In genomic region chr2:62535483-62535882, GRCm38 (mm10) we compare ENCODE assay signal across 42 mouse cellular contexts. TPM values are rescaled to one million over a fixed set of nuclear protein-coding genes. Genes with fewer than 3 reads are reported as not detected.
"Had no signal": no experiment of that assay in that cellular context is flagged by ENCODE, and none has a peak within 500 bp of the region (broad histone marks: within the 10 kb centered on the region; RNA-seq: fewer than 3 reads in every experiment).

No protein-coding gene starts in this region.

- H3K9me3 ChIP-seq: limb, embryonic 10.5 days; limb, embryonic 12.5 days; limb, embryonic 13.5 days; limb, embryonic 15.5 days; liver, embryonic 12.5 days; liver, embryonic 13.5 days; liver, embryonic 15.5 days; lung, embryonic 15.5 days; megakaryocyte, embryonic 14.5 days; midbrain, embryonic 10.5 days; midbrain, embryonic 12.5 days; midbrain, embryonic 13.5 days; midbrain, embryonic 15.5 days; neural tube, embryonic 12.5 days had no signal

- H3K27me3 ChIP-seq: limb, embryonic 12.5 days; limb, embryonic 13.5 days; limb, embryonic 15.5 days; liver, embryonic 12.5 days; liver, embryonic 13.5 days; liver, embryonic 15.5 days; lung, embryonic 15.5 days; megakaryocyte, embryonic 14.5 days; midbrain, embryonic 12.5 days; midbrain, embryonic 13.5 days; midbrain, embryonic 15.5 days; neural tube, embryonic 12.5 days had no signal

- DNase-seq: left cerebral cortex, postnatal 4 days; liver; liver, embryonic 13.5 days; liver, postnatal 0 days; lung, adult 18-20 months; lung, adult 2 months; lung, embryonic 14.5 days; lung, postnatal 10 days; lung, postnatal 14 days; lung, postnatal 36 days; lung, postnatal 4 days; midbrain, embryonic 14.5 days had no signal

- H3K27ac ChIP-seq: limb, embryonic 10.5 days; limb, embryonic 12.5 days; limb, embryonic 13.5 days; limb, embryonic 15.5 days; liver, embryonic 12.5 days; liver, embryonic 13.5 days; liver, embryonic 14.5 days; liver, embryonic 15.5 days; lung, embryonic 15.5 days; macrophage; midbrain, embryonic 10.5 days; midbrain, embryonic 12.5 days; midbrain, embryonic 13.5 days; midbrain, embryonic 15.5 days; neural tube, embryonic 12.5 days had no signal

- ATAC-seq: liver, embryonic 12.5 days; liver, postnatal 0 days; lung, postnatal 0 days; midbrain, embryonic 13.5 days; midbrain, embryonic 15.5 days; midbrain, embryonic 16.5 days had no signal

- H3K9ac ChIP-seq: limb, embryonic 12.5 days; limb, embryonic 13.5 days; limb, embryonic 15.5 days; liver, embryonic 12.5 days; liver, embryonic 13.5 days; liver, embryonic 14.5 days; liver, embryonic 15.5 days; liver, postnatal 0 days; lung, embryonic 14.5 days; lung, embryonic 15.5 days; midbrain, embryonic 12.5 days; midbrain, embryonic 13.5 days; midbrain, embryonic 15.5 days; neural tube, embryonic 12.5 days had no signal

- H3K4me1 ChIP-seq: limb, embryonic 10.5 days; limb, embryonic 12.5 days; limb, embryonic 13.5 days; limb, embryonic 15.5 days; liver, embryonic 12.5 days; liver, embryonic 13.5 days; liver, embryonic 15.5 days; lung, embryonic 15.5 days; megakaryocyte, embryonic 14.5 days; midbrain, embryonic 10.5 days; midbrain, embryonic 12.5 days; midbrain, embryonic 13.5 days; midbrain, embryonic 15.5 days; neural tube, embryonic 12.5 days had no signal

- H3K36me3 ChIP-seq: limb, embryonic 10.5 days; limb, embryonic 12.5 days; limb, embryonic 13.5 days; limb, embryonic 15.5 days; liver, embryonic 12.5 days; liver, embryonic 13.5 days; liver, embryonic 15.5 days; lung, embryonic 15.5 days; midbrain, embryonic 10.5 days; midbrain, embryonic 12.5 days; midbrain, embryonic 13.5 days; midbrain, embryonic 15.5 days; neural tube, embryonic 12.5 days had no signal

- H3K4me2 ChIP-seq: limb, embryonic 12.5 days; limb, embryonic 13.5 days; limb, embryonic 15.5 days; liver, embryonic 11.5 days; liver, embryonic 12.5 days; liver, embryonic 13.5 days; liver, embryonic 15.5 days; lung, embryonic 14.5 days; lung, embryonic 15.5 days; midbrain, embryonic 11.5 days; midbrain, embryonic 12.5 days; midbrain, embryonic 13.5 days; midbrain, embryonic 15.5 days; neural tube, embryonic 12.5 days had no signal

- H3K4me3 ChIP-seq: limb, embryonic 10.5 days; limb, embryonic 12.5 days; limb, embryonic 13.5 days; limb, embryonic 15.5 days; liver, embryonic 12.5 days; liver, embryonic 13.5 days; liver, embryonic 15.5 days; lung, embryonic 15.5 days; megakaryocyte, embryonic 14.5 days; midbrain, embryonic 10.5 days; midbrain, embryonic 12.5 days; midbrain, embryonic 13.5 days; midbrain, embryonic 15.5 days; myocyte; neural tube, embryonic 12.5 days had no signal

RNA-seq across cellular contexts. Expression of gene Gcg, which starts 52.0 kb away (rescaled TPM):
- total RNA-seq: left cerebral cortex, postnatal 14 days; left cerebral cortex, postnatal 25 days; left cerebral cortex, postnatal 36 days; liver, adult 2 months; megakaryocyte progenitor cell, adult 5-6 weeks; megakaryocyte, adult 5-6 weeks; megakaryocyte-erythroid progenitor cell, adult 5-6 weeks; midbrain, postnatal 0 days; monocyte, adult 5-6 weeks had no signal
- polyA plus RNA-seq: limb, embryonic 15.5 days; liver, adult 2 months; liver, embryonic 13.5 days; liver, embryonic 15.5 days; liver, postnatal 0 days; lung, adult 2 months; lung, embryonic 14.5 days; lung, embryonic 16.5 days; lung, postnatal 0 days; macrophage; midbrain, embryonic 10.5 days; midbrain, embryonic 11.5 days; myocyte; neural tube, embryonic 12.5 days had no signal
